In genomic region chr7:118532519-118533177, GRCm38 (mm10) we compare ENCODE assay signal across 8 mouse cellular contexts. TPM values are rescaled to one million over a fixed set of nuclear protein-coding genes. Genes with fewer than 3 reads are reported as not detected.
DNase-seq lines count a peak whose midpoint lies in the region; ATAC-seq lines count a peak whose summit lies in the region.

No protein-coding gene starts in this region.

- peak; percentile 93 for ATAC-seq in megakaryocyte, adult 5-6 weeks (ENCODE audit: poor library complexity, severe bottlenecking)

- peak; percentile 97 for DNase-seq in adrenal gland, adult 2 months
- DNase-seq in embryo, embryonic 10.5 days (ENCODE audit: low spot score) = peak; percentile 98
- peak; percentile 97 for DNase-seq in gastrocnemius, postnatal 10 days
- peak; percentile 99 for DNase-seq in induced T-regulatory cell, adult 2 months (ENCODE audit: low read depth)
- DNase-seq in left cerebral cortex, adult 8-10 months (ENCODE audit: low spot score in 2 of 2) = peak; percentile 96 to 98
- DNase-seq in right cerebral cortex, postnatal 10 days (ENCODE audit: low spot score in 2 of 2) = peak; percentile 98
- peak; percentile 87 to 97 for DNase-seq in urinary bladder, postnatal 4 days (ENCODE audit: low spot score in 2 of 2)

RNA-seq across cellular contexts. Expression of gene Coq7, which starts 0.5 kb away (rescaled TPM):
- 10 to 100 TPM; 28.3 to 52.0 TPM for total RNA-seq in adrenal gland, adult 2 months (2021)
- 32.3 and 37.0 TPM in 2 replicates for polyA plus RNA-seq in adrenal gland, adult 2 months (2012; rRNA removed)
- total RNA-seq in gastrocnemius, postnatal 10 days (2021) = 10 to 100 TPM; 61.9 to 80.5 TPM
- 10 to 100 TPM; 32.8 to 36.3 (median 34.3) TPM for total RNA-seq in left cerebral cortex, adult 8-10 months (2022)
- total RNA-seq in megakaryocyte, adult 5-6 weeks (2015) = 18.3 and 19.5 TPM in 2 replicates
- total RNA-seq in megakaryocyte, adult 5-6 weeks (2017) = 20.9 and 21.5 TPM in 2 replicates

RNA-seq across cellular contexts. Expression of gene Itpripl2, which starts 40.9 kb away (rescaled TPM):
- 10 to 100 TPM; 10.4 to 18.6 TPM for total RNA-seq in adrenal gland, adult 2 months (2021)
- 16.4 and 19.5 TPM in 2 replicates for polyA plus RNA-seq in adrenal gland, adult 2 months (2012; rRNA removed)
- total RNA-seq in gastrocnemius, postnatal 10 days (2021) = 10 to 100 TPM; 21.3 to 29.2 TPM
- 1 to 10 TPM; 4.1 to 5.3 (median 4.7) TPM for total RNA-seq in left cerebral cortex, adult 8-10 months (2022)
- 16.5 and 17.1 TPM in 2 replicates for total RNA-seq in megakaryocyte, adult 5-6 weeks (2015)
- 32.1 and 36.1 TPM in 2 replicates for total RNA-seq in megakaryocyte, adult 5-6 weeks (2017)

RNA-seq across cellular contexts. Expression of gene Tmc7, which starts 51.9 kb away (rescaled TPM):
- under 1 TPM; 0.69 TPM for total RNA-seq in adrenal gland, adult 2 months (2021)
- polyA plus RNA-seq in adrenal gland, adult 2 months (2012; rRNA removed) = 0.20 TPM in 2 replicates
- 1 to 10 TPM; 7.2 to 7.5 TPM for total RNA-seq in gastrocnemius, postnatal 10 days (2021)
- 10 to 100 TPM; 15.2 to 20.8 (median 17.5) TPM for total RNA-seq in left cerebral cortex, adult 8-10 months (2022)
- 0.05 and 0.54 TPM in 2 replicates for total RNA-seq in megakaryocyte, adult 5-6 weeks (2015)
- total RNA-seq in megakaryocyte, adult 5-6 weeks (2017) = 0.11 TPM in 1 of 2 replicates, not detected in the other

Comparison
In these comparisons a context has a peak if more than half of its experiments do, and no peak if none do; other contexts are left out.
1. Peak in every context shown above with its lines: DNase-seq and ATAC-seq.
2. RNA of gene Tmc7, which starts 51.9 kb away (total RNA-seq): 15.2 to 20.8 TPM in left cerebral cortex, adult 8-10 months and 7.2 to 7.5 TPM in gastrocnemius, postnatal 10 days; 0.69 TPM in adrenal gland, adult 2 months and 0.05 to 0.54 TPM in megakaryocyte, adult 5-6 weeks; every median in the first group is over 4 times any median in the second.